Mouse (Mus musculus): ENCODE results near the gene Plch2. TPM values are rescaled to one million over a fixed set of nuclear protein-coding genes. Genes with fewer than 3 reads are reported as not detected.

Plch2 gene
- polyA plus RNA-seq, 2 experiments = 10.6 to 11.4 TPM

DNA sequence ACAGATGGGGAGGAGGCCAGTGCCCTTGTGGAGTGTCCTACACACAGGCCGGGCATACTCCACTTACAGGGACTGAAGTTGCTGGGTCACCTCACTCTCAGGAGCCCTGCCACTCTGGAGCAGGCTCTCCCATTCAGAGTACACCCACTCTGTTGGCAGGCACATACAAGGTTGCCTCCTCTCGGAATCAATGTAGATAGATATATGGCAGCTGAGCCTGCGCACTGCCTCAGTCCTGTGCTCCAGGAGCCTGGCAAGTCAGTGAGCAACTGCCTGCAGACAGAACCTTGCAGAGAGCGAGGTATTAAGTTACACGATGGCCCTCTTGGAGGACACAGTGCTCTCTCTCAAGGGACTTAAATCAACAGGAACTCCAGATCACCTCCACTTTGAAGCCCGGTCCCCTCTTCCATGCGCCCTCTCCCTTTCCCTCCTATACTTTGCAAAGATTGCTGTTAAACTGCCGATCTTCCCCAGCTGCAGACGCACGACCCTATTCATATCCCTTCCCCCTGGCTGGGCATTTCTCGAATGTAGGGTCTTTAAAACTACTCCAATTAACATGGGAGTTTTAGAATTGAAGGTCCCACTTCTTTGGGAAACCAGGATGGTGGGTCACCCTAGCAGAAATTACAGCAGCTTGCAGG, 93.3 kb downstream of the Plch2 start:
- peak overlapping the region; percentile 73 for H3K4me2 ChIP-seq (replicated peaks; ENCODE audit: low read depth, low read length, severe bottlenecking)
- 0 out of 2 replicates have a peak overlapping the region, but pooled peaks have one; percentile 83 for H3K9ac ChIP-seq (ENCODE audit: low read depth, low read length, severe bottlenecking)
- TF ChIP-seq POLR2A (IDR thresholded peaks at IDR 0.05; ENCODE audit: borderline replicate concordance, extremely low read depth, insufficient read depth, insufficient read length) = no peak
- H3K4me3 ChIP-seq (replicated peaks; ENCODE audit: low read length) = peak overlapping the region; percentile 80
- DNase-seq (ENCODE audit: low spot score) (no peak), ATAC-seq (ENCODE audit: low FRiP score, low read depth) (no peak)
- peaks cover 8% of the 10 kb centered on the region; the same call in 1 of the 2 replicates for H3K36me3 ChIP-seq (ENCODE audit: control insufficient read depth, insufficient read depth, low read length)
- peaks cover 50% of the 10 kb centered on the region for H3K27me3 ChIP-seq (ENCODE audit: control insufficient read depth, insufficient read depth, low read length)
- no peaks in the 10 kb centered on the region for H3K9me3 ChIP-seq (ENCODE audit: control insufficient read depth, low read length)
- peaks cover 29% of the 10 kb centered on the region for H3K4me1 ChIP-seq (ENCODE audit: control insufficient read depth, insufficient read depth, low read length)
- H3K27ac ChIP-seq (replicated peaks; ENCODE audit: low read depth, low read length) = no peak overlapping the region
- WGBS = 15% methylated on average over 11 of the region's 11 CpGs

GRCm38 (mm10) chr4:154962683-154963082, 93.9 kb downstream of the Plch2 start:
- H3K27me3 ChIP-seq (ENCODE audit: control insufficient read depth, insufficient read depth, low read length) = peaks cover 55% of the 10 kb centered on the region
- DNase-seq (ENCODE audit: low spot score) (no peak), ATAC-seq (ENCODE audit: low FRiP score, low read depth) (no peak)
- H3K9me3 ChIP-seq (ENCODE audit: control insufficient read depth, low read length) = no peaks in the 10 kb centered on the region
- no peak overlapping the region for H3K9ac ChIP-seq (ENCODE audit: low read depth, low read length, severe bottlenecking)
- peaks cover 8% of the 10 kb centered on the region; the same call in 1 of the 2 replicates for H3K36me3 ChIP-seq (ENCODE audit: control insufficient read depth, insufficient read depth, low read length)
- TF ChIP-seq POLR2A (IDR thresholded peaks at IDR 0.05; ENCODE audit: borderline replicate concordance, extremely low read depth, insufficient read depth, insufficient read length) = no peak
- no peak overlapping the region for H3K4me3 ChIP-seq (replicated peaks; ENCODE audit: low read length)
- H3K4me1 ChIP-seq (ENCODE audit: control insufficient read depth, insufficient read depth, low read length) = peaks cover 34% of the 10 kb centered on the region
- WGBS = 81% methylated on average over 7 of the region's 7 CpGs
- no peak overlapping the region for H3K27ac ChIP-seq (replicated peaks; ENCODE audit: low read depth, low read length)
- no peak overlapping the region for H3K4me2 ChIP-seq (replicated peaks; ENCODE audit: low read depth, low read length, severe bottlenecking)

DNA sequence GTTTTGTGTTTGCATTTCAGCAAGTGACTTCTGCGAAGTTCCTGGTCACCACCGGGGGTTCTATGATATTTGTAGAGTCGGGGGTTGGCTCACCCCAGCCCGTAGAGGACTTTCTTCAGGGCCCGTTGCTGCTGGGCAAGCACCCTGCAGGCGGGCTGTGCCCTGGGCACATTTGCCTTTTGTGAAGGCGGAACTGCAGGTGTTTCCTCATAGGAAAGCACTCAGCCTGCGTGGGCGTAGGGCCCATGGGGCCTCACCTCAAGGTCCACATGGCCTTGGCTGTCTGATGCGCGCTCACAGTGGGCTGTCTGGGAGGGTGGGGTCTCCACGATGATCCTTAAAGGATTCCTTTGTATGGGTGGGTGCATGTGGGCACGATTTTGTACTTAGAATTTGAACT, 94.7 kb downstream of the Plch2 start:
- H3K4me3 ChIP-seq (replicated peaks; ENCODE audit: low read length) = peak overlapping the region; percentile 42
- 25% methylated on average over 13 of the region's 13 CpGs for WGBS

DNA sequence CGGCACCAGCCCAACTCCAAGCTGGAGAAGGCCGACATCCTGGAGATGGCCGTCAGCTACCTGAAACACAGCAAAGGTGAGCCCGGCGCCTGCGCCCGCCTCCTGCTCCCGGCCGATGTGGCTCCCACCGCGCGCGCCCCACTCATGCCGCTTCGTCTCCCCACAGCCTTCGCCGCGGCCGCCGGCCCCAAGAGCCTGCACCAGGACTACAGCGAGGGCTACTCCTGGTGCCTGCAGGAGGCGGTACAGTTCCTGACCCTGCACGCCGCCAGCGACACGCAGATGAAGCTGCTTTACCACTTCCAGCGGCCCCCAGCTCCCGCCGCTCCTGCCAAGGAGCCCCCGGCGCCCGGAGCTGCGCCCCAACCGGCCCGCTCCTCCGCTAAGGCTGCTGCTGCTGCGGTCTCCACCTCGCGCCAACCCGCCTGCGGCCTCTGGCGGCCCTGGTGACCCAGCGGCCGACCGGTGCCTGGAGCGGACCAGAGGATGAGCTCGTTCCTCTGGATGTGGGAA, 95.3 kb downstream of the Plch2 start:
- H3K4me1 ChIP-seq (ENCODE audit: control insufficient read depth, insufficient read depth, low read length) = peaks cover 34% of the 10 kb centered on the region
- no peak for ATAC-seq (ENCODE audit: low FRiP score, low read depth)
- 2% methylated on average over 35 of the region's 47 CpGs for WGBS
- DNase-seq (ENCODE audit: low spot score) = no peak
- peak overlapping the region; percentile 42 for H3K4me3 ChIP-seq (replicated peaks; ENCODE audit: low read length)
- H3K9ac ChIP-seq (ENCODE audit: low read depth, low read length, severe bottlenecking) = peak overlapping the region; percentile 36
- TF ChIP-seq POLR2A (IDR thresholded peaks at IDR 0.05; ENCODE audit: borderline replicate concordance, extremely low read depth, insufficient read depth, insufficient read length) = no peak
- H3K36me3 ChIP-seq (ENCODE audit: control insufficient read depth, insufficient read depth, low read length) = peaks cover 4% of the 10 kb centered on the region; the same call in 1 of the 2 replicates
- H3K9me3 ChIP-seq (ENCODE audit: control insufficient read depth, low read length) = no peaks in the 10 kb centered on the region
- H3K27me3 ChIP-seq (ENCODE audit: control insufficient read depth, insufficient read depth, low read length) = peaks cover 58% of the 10 kb centered on the region
- no peak overlapping the region for H3K27ac ChIP-seq (replicated peaks; ENCODE audit: low read depth, low read length)
- H3K4me2 ChIP-seq (replicated peaks; ENCODE audit: low read depth, low read length, severe bottlenecking) = peak overlapping the region; percentile 79

More for the DNA sequence above, 94.7 kb downstream of the Plch2 start:
- Histone ChIP-seq H3K27ac (replicated peaks; ENCODE audit: low read depth, low read length) (no peak overlapping the region), H3K4me1 (ENCODE audit: control insufficient read depth, insufficient read depth, low read length) (peaks cover 34% of the 10 kb centered on the region), H3K4me2 (replicated peaks; ENCODE audit: low read depth, low read length, severe bottlenecking) (peak overlapping the region; percentile 79), H3K9ac (ENCODE audit: low read depth, low read length, severe bottlenecking) (no peak overlapping the region), H3K36me3 (ENCODE audit: control insufficient read depth, insufficient read depth, low read length) (peaks cover 8% of the 10 kb centered on the region; the same call in 1 of the 2 replicates), H3K27me3 (ENCODE audit: control insufficient read depth, insufficient read depth, low read length) (peaks cover 58% of the 10 kb centered on the region), H3K9me3 (ENCODE audit: control insufficient read depth, low read length) (no peaks in the 10 kb centered on the region)
- TF ChIP-seq POLR2A (IDR thresholded peaks at IDR 0.05; ENCODE audit: borderline replicate concordance, extremely low read depth, insufficient read depth, insufficient read length) = no peak
- ATAC-seq (ENCODE audit: low FRiP score, low read depth) (no peak), DNase-seq (ENCODE audit: low spot score) (no peak)

DNA sequence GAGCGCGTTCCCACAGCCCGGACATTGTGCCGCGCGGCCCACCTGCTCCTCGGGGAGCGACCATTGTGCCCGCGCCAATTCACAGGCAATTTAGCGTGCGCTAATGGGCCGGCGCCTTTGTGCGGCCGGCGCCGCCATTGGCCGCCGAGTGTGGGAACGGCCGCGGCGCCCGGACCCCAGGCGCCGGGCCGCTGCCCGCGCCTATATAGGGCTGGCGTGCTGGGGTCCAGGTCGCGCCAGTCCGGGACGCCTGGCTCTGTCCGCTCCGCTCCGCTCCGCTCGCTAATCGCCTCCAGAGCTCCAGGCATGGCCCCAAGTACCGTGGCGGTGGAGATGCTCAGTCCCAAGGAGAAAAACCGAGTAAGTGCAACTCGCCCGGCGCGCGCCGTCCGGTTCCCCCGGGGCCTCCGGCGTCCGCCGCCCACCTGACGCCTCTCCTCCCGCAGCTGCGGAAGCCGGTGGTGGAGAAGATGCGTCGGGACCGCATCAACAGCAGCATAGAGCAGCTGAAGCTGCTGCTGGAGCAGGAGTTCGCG, 95.8 kb downstream of the Plch2 start, which contains the start of gene Hes5:
TSS of gene Hes5 (plus strand) at position 234 of the 536 bp plus-strand sequence.
- H3K4me1 ChIP-seq (ENCODE audit: control insufficient read depth, insufficient read depth, low read length) = peaks cover 34% of the 10 kb centered on the region

More for the DNA sequence above, 95.8 kb downstream of the Plch2 start, which contains the start of gene Hes5:
- ATAC-seq (ENCODE audit: low FRiP score, low read depth) (no peak), DNase-seq (ENCODE audit: low spot score) (no peak)
- Histone ChIP-seq H3K4me2 (replicated peaks; ENCODE audit: low read depth, low read length, severe bottlenecking) (peak within 1 kb of the TSS; percentile 79), H3K4me3 (replicated peaks; ENCODE audit: low read length) (peak within 1 kb of the TSS; percentile 42), H3K9me3 (ENCODE audit: control insufficient read depth, low read length) (no peaks in the 10 kb centered on the region), H3K36me3 (ENCODE audit: control insufficient read depth, insufficient read depth, low read length) (no peaks in the 10 kb centered on the region), H3K27me3 (ENCODE audit: control insufficient read depth, insufficient read depth, low read length) (peaks cover 58% of the 10 kb centered on the region), H3K9ac (ENCODE audit: low read depth, low read length, severe bottlenecking) (peak within 1 kb of the TSS; percentile 36), H3K27ac (replicated peaks; ENCODE audit: low read depth, low read length) (no peak within 1 kb of the TSS)
- WGBS = 1% methylated on average over 58 of the region's 65 CpGs
- TF ChIP-seq POLR2A (IDR thresholded peaks at IDR 0.05; ENCODE audit: borderline replicate concordance, extremely low read depth, insufficient read depth, insufficient read length) = no peak

Measured in limb, embryonic 14.5 days (tissue).